Mouse (Mus musculus): ENCODE data around the gene Rgma.

DNA sequence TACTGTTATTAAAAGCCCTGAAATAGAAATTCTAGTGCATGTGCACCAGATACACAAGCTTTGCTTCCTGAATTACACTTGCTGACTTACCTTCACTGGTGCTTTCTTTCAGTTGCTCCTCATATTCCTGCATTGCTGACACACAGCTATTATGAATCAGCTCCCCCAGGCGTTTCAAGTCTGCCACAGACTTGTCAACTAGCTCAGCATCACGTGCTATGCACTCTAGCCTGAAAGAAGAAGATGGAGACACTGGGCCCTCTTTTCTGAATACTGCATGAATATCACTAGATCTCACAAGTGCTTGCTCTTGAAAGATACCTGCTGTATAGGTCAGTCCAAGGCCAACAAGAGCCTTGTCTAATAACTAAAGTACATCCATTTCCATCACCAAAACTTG, 88.2 kb downstream of the Rgma start:
- TF ChIP-seq KAT2A (IDR thresholded peaks at IDR 0.05; ENCODE audit: insufficient replicate concordance, low read length) (no peak), MAZ (IDR thresholded peaks at IDR 0.05; ENCODE audit: low read depth, low read length) (no peak), ZC3H11A (IDR thresholded peaks at IDR 0.05; ENCODE audit: low read depth, low read length) (no peak)
